Mouse (Mus musculus) CH12.LX (cell line): Measurements from ENCODE around the gene Arsb.

Source experiments
- CHD2 ChIP-seq: IDR thresholded peaks from 2 replicates; pipeline ENCODE4 v1.6.1; 2011; ENCODE audit warnings: low read length, improper control_type of control experiment
- CTCF ChIP-seq, 2 experiments: IDR thresholded peaks in 1 of 2; conservative IDR thresholded peaks in 1 of 2; 2 replicates each; pipeline ENCODE4 v1.5.1; 2011 to 2012; ENCODE audit warnings: low read depth in 2 of 2, low read length in 2 of 2, improper control_type of control experiment in 1 of 2, inconsistent platforms in 1 of 2, mild to moderate bottlenecking in 1 of 2, moderate library complexity in 1 of 2
- ETS1 ChIP-seq: conservative IDR thresholded peaks from 2 replicates; pipeline ENCODE4 v1.6.1; 2012; ENCODE audit warnings: low read depth, mild to moderate bottlenecking, inconsistent platforms, low read length, improper control_type of control experiment, moderate library complexity
- MAX ChIP-seq: IDR thresholded peaks from 2 replicates; pipeline ENCODE4 v1.6.1; 2011; ENCODE audit warnings: low read length, improper control_type of control experiment
- MAZ ChIP-seq: IDR thresholded peaks from 2 replicates; pipeline ENCODE4 v1.6.1; 2012; ENCODE audit warnings: low read depth, mild to moderate bottlenecking, inconsistent platforms, low read length, improper control_type of control experiment, moderate library complexity
- MEF2A ChIP-seq: IDR thresholded peaks from 2 replicates; pipeline ENCODE4 v1.6.1; 2014; ENCODE audit warnings: low read depth, mild to moderate bottlenecking, inconsistent platforms, low read length, improper control_type of control experiment, borderline replicate concordance
- MYC ChIP-seq: IDR thresholded peaks from 2 replicates; pipeline ENCODE4 v1.6.1; 2011; ENCODE audit warnings: low read depth, mild to moderate bottlenecking, improper control_type of control experiment, low read length
- POLR2A ChIP-seq: IDR thresholded peaks from 2 replicates; pipeline ENCODE4 v1.6.1; 2011; ENCODE audit warnings: low read depth, mild to moderate bottlenecking, improper control_type of control experiment, low read length
- UBTF ChIP-seq: IDR thresholded peaks from 2 replicates; pipeline ENCODE4 v1.6.1; 2012; ENCODE audit warnings: low read depth, mild to moderate bottlenecking, inconsistent platforms, low read length, improper control_type of control experiment, moderate library complexity
- USF1 ChIP-seq: IDR thresholded peaks from 2 replicates; pipeline ENCODE4 v1.6.1; 2014; ENCODE audit warnings: low read depth, mild to moderate bottlenecking, inconsistent platforms, low read length, improper control_type of control experiment
- ZC3H11A ChIP-seq: IDR thresholded peaks from 2 replicates; pipeline ENCODE4 v1.6.1; 2012; ENCODE audit warnings: low read depth, mild to moderate bottlenecking, inconsistent platforms, low read length, improper control_type of control experiment

DNA sequence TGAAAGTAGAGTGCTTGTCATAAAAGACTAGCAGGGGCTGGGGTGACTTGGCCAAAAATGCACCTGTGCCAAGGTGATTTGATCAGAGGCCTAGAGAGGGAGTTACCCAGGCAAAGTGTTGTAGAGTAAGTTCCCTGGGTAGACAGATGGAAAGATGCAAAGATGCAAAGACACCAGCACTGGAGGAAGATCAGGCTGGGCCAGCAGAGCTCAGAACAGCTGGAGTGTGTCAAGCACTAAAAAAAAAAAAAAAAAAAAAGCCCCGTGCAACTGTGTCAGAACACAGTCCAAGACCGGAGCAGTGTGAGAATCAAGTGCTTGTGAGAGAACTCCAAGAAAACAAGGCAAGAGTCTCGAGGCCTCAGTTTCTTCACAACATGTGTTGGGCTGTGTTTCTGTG is 148.1 kb downstream of the Arsb start:
- TF ChIP-seq MAZ (no peak), CTCF (conservative IDR thresholded peaks at IDR 0.05 in 1 of 2, IDR thresholded peaks at IDR 0.05 in 1 of 2; ENCODE audit: low read depth in 2 of 2, low read length in 2 of 2) (no peak), POLR2A (no peak), UBTF (no peak), MAX (no peak), MEF2A (no peak), ETS1 (no peak), ZC3H11A (no peak), USF1 (no peak), MYC (no peak), CHD2 (no peak)
